Mouse (Mus musculus): Measurements from ENCODE around the gene Hirip3. TPM values are rescaled to one million over a fixed set of nuclear protein-coding genes. Genes with fewer than 3 reads are reported as not detected.
"Not testable (repeated sequence)": the region's sequence is repeated elsewhere in the genome, so short reads cannot be mapped to it uniquely, and the experiment has no call there.

Hirip3 gene
- polyA plus RNA-seq, 1 experiment from 2014 or later: 11.5 TPM

DNA sequence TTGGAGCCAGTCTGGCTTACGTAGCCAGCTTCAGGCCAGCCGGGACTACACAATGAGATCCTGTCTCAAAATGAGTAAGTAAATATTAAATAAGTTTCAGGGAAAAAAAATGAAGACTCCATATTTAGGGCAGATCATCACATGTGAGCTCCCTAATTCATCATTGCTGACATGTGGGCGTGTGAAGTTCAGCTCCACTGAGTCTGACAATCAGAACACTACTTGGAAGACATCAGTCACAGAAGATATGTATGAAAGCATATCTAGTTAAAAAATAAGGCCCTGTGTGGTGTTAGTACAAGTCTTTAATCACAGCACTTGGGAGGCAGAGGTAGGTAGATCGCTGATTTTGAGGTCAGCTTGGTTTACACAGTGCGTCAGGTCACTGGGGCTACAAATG is 25.5 kb downstream of the Hirip3 start:
- Histone ChIP-seq H3K4me2 (ENCODE audit: low read length) (no peak overlapping the region), H3K4me3 (ENCODE audit: control insufficient read depth in 1 of 2, insufficient read depth in 1 of 2, low read depth in 1 of 2, low read length in 2 of 2) (no peak overlapping the region), H3K9me3 (ENCODE audit: control insufficient read depth, low read length) (no peaks in the 10 kb centered on the region), H3K36me3 (ENCODE audit: control insufficient read depth, insufficient read depth, low read length) (peaks cover 17% of the 10 kb centered on the region), H3K27ac (replicated peaks in 1 of 2; ENCODE audit: control insufficient read depth in 1 of 2, insufficient read depth in 1 of 2, low read depth in 2 of 2, low read length in 2 of 2) (no peak overlapping the region), H3K27me3 (ENCODE audit: control insufficient read depth, insufficient read depth, low read length) (no peaks in the 10 kb centered on the region), H3K4me1 (ENCODE audit: control insufficient read depth in 2 of 2, insufficient read depth in 2 of 2, low read length in 2 of 2) (peaks cover 2 to 17% of the 10 kb centered on the region in 2 experiments; a peak in 3 of 4 replicates), H3K9ac (ENCODE audit: low read length) (no peak overlapping the region)
- 87% methylated on average over 5 of the region's 5 CpGs for WGBS
- ATAC-seq (ENCODE audit: insufficient number of reproducible peaks, insufficient read depth, low FRiP score, low read depth): no peak

DNA sequence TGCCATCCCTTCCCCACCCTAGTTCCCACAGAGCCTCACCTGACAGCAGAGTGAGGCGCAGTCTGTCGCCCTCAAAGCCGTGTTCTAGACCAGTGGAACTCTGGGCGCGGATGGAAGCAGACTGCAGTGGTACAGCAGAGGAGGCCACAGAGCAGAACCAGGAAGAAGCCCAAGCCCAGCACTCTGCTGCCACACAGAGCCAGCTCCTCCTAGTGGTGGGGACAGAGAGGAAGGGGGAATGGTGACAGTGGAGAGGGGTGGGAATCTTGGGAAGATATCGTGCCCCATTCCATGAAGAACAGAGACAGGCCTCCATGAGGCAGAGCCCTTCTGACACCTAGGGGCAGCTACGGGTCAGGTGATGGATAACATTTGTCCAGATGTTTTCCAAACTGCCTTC is 27.1 kb downstream of the Hirip3 start:
- Histone ChIP-seq H3K9me3 (ENCODE audit: control insufficient read depth, low read length) (no peaks in the 10 kb centered on the region), H3K36me3 (ENCODE audit: control insufficient read depth, insufficient read depth, low read length) (peaks cover 17% of the 10 kb centered on the region), H3K9ac (ENCODE audit: low read length) (no peak overlapping the region), H3K4me2 (ENCODE audit: low read length) (no peak overlapping the region), H3K4me3 (ENCODE audit: control insufficient read depth in 1 of 2, insufficient read depth in 1 of 2, low read depth in 1 of 2, low read length in 2 of 2) (no peak overlapping the region), H3K27me3 (ENCODE audit: control insufficient read depth, insufficient read depth, low read length) (no peaks in the 10 kb centered on the region), H3K27ac (replicated peaks in 1 of 2; ENCODE audit: control insufficient read depth in 1 of 2, insufficient read depth in 1 of 2, low read depth in 2 of 2, low read length in 2 of 2) (no peak overlapping the region), H3K4me1 (ENCODE audit: control insufficient read depth in 2 of 2, insufficient read depth in 2 of 2, low read length in 2 of 2) (0 out of 4 replicates have a peak, but pooled peaks cover 0 to 3% of the 10 kb centered on the region in 2 experiments)
- ATAC-seq (ENCODE audit: insufficient number of reproducible peaks, insufficient read depth, low FRiP score, low read depth): no peak
- 47% methylated on average over 7 of the region's 7 CpGs for WGBS

DNA sequence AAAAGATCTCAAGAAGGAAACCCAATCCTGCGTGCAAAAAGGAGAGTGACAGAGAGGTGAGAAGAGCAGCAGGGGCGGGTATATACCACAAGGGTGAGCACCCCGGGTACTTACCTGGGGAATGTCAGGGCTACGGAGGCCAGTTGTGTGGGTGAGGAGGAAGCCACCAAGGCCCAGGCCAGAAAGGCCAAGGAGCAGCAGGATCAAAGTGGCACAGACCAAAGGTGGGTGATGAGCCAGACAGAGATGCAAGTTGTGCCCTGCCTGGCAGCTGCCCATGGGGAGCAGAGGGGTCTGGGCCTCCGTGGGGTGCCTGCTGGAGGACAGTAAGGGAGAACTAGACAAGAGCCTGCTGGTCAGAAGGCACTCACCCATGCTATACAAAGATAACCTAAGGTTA is 35.1 kb downstream of the Hirip3 start:
- 82% methylated on average over 5 of the region's 5 CpGs for WGBS
- ATAC-seq (ENCODE audit: insufficient number of reproducible peaks, insufficient read depth, low FRiP score, low read depth): no peak
- Histone ChIP-seq H3K4me2 (ENCODE audit: low read length) (peak overlapping the region; percentile 76; the same call in 1 of the 2 replicates), H3K9ac (ENCODE audit: low read length) (peak overlapping the region; percentile 83; the same call in 1 of the 2 replicates), H3K27me3 (ENCODE audit: control insufficient read depth, insufficient read depth, low read length) (no peaks in the 10 kb centered on the region), H3K27ac (replicated peaks in 1 of 2; ENCODE audit: control insufficient read depth in 1 of 2, insufficient read depth in 1 of 2, low read depth in 2 of 2, low read length in 2 of 2) (no peak overlapping the region), H3K36me3 (ENCODE audit: control insufficient read depth, insufficient read depth, low read length) (peaks cover 5% of the 10 kb centered on the region; the same call in 1 of the 2 replicates), H3K4me1 (ENCODE audit: control insufficient read depth in 2 of 2, insufficient read depth in 2 of 2, low read length in 2 of 2) (peaks cover 6 to 13% of the 10 kb centered on the region in 2 experiments), H3K4me3 (ENCODE audit: control insufficient read depth in 1 of 2, insufficient read depth in 1 of 2, low read depth in 1 of 2, low read length in 2 of 2) (no peak overlapping the region), H3K9me3 (ENCODE audit: control insufficient read depth, low read length) (no peaks in the 10 kb centered on the region)

DNA sequence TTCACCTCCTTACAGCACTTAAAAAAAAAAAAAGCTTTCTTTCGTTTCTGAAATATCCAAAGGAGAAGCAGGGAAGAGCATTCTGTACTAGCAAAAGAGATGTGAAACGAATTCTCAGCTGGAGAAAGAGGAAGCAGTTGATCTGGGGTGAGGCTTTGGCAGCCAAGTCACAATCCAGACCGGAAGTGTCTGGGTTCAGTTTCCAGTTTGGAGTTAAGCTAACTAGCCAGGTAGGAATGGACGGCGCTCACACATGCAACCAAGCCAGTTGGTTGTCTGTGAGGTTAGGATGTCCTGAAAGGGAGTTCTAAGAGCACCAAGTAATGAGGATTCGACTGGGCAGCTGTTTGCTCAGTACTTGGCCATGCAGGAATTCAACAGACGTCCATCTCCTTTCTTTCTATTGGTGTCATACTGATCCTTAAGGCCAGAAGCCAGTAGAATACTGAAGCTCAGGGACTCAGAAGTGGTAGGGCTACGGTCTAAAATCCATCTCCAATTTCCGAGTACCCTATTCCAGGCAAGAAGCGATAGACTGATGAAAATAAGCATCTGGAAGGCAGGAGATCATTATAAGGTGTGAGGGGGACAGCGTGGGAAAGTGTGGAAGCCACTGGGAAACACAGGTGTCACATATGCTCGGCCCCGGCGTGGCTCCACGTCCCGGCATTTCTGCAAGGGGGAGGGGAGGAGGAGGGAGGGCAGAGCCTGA is 35.8 kb downstream of the Hirip3 start:
- Histone ChIP-seq H3K36me3 (ENCODE audit: control insufficient read depth, insufficient read depth, low read length) (0 out of 2 replicates have a peak, but pooled peaks cover 4% of the 10 kb centered on the region), H3K4me3 (ENCODE audit: control insufficient read depth in 1 of 2, insufficient read depth in 1 of 2, low read depth in 1 of 2, low read length in 2 of 2) (peak overlapping the region; percentile 67 to 72), H3K27ac (replicated peaks in 1 of 2; ENCODE audit: control insufficient read depth in 1 of 2, insufficient read depth in 1 of 2, low read depth in 2 of 2, low read length in 2 of 2) (peak overlapping the region; percentile 34 to 80; a peak in 3 of 4 replicates), H3K9me3 (ENCODE audit: control insufficient read depth, low read length) (no peaks in the 10 kb centered on the region), H3K4me1 (ENCODE audit: control insufficient read depth in 2 of 2, insufficient read depth in 2 of 2, low read length in 2 of 2) (peaks cover 6 to 13% of the 10 kb centered on the region in 2 experiments), H3K9ac (ENCODE audit: low read length) (peak overlapping the region; percentile 83), H3K27me3 (ENCODE audit: control insufficient read depth, insufficient read depth, low read length) (no peaks in the 10 kb centered on the region), H3K4me2 (ENCODE audit: low read length) (peak overlapping the region; percentile 76)
- 21% methylated on average over 16 of the region's 16 CpGs for WGBS
- ATAC-seq (ENCODE audit: insufficient number of reproducible peaks, insufficient read depth, low FRiP score, low read depth): peak; percentile 75; the same call in 1 of the 2 replicates

DNA sequence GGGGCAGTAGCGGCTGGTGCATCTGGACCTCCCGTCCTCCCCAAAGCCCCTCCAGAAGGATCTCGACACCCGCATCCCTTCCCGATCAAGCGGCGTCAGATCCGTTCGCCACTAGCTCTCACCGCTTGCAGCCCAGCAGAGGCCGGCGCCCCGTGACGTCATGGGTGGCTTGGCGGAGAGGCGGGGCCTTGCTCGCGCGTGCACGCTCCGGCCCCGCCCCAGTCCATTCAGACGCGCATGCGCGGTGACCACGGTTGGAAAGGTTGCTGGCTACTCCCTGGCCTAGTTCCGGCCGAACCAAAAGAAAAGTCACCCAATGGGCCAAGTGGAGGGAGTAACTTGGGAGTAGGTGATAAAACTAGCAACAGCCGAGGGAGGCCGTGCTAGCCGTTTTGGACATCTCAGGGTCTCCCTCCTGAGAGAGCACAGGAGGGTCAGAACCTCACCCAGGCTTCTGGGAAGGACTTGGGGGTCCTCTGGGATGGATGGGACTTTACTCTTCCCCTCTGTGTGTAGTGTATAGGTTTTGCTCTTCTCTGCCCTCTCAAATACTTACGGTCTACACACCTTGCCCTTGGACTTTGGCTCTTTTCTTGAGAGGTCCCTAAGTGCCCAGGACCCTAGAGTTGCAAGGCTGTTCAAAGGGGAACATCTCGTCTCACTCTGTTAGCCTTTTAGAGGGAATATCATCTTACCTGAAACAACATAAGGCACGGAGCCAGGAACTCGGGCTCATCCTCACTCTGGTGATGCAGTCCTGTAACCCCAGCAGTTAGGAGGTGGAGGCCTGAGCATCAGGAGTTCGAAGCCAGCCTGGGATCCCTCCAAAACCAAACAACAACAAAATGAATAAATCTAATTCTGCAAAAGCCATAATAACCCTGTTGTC is 36.6 kb downstream of the Hirip3 start:
- Histone ChIP-seq H3K4me1 (ENCODE audit: control insufficient read depth in 2 of 2, insufficient read depth in 2 of 2, low read length in 2 of 2) (peaks cover 6 to 13% of the 10 kb centered on the region in 2 experiments), H3K9me3 (ENCODE audit: control insufficient read depth, low read length) (no peaks in the 10 kb centered on the region), H3K36me3 (ENCODE audit: control insufficient read depth, insufficient read depth, low read length) (0 out of 2 replicates have a peak, but pooled peaks cover 4% of the 10 kb centered on the region), H3K4me3 (ENCODE audit: control insufficient read depth in 1 of 2, insufficient read depth in 1 of 2, low read depth in 1 of 2, low read length in 2 of 2) (peak overlapping the region; percentile 67 to 72), H3K27me3 (ENCODE audit: control insufficient read depth, insufficient read depth, low read length) (no peaks in the 10 kb centered on the region), H3K9ac (ENCODE audit: low read length) (peak overlapping the region; percentile 83), H3K4me2 (ENCODE audit: low read length) (peak overlapping the region; percentile 76), H3K27ac (replicated peaks in 1 of 2; ENCODE audit: control insufficient read depth in 1 of 2, insufficient read depth in 1 of 2, low read depth in 2 of 2, low read length in 2 of 2) (peak overlapping the region; percentile 34 to 80; a peak in 3 of 4 replicates)
- peak; percentile 94 for ATAC-seq (ENCODE audit: insufficient number of reproducible peaks, insufficient read depth, low FRiP score, low read depth)
- 11% methylated on average over 37 of the region's 37 CpGs for WGBS

DNA sequence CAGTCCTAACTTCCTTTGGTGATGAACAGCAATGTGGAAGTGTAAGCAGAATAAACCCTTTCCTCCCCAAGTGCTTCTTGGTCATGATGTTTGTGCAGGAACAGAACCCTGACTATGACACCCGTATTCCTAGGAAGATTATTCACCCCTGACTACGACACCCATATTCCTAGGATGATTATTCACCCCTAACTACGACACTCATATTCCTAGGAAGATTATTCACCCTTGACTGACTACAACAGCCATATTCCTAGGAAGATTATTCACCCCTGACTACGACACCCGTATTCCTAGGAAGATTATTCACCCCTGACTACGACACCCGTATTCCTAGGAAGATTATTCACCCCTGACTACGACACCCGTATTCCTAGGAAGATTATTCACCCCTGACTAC is 38.0 kb downstream of the Hirip3 start:
- H3K9ac ChIP-seq (ENCODE audit: low read length); H3K4me3 ChIP-seq (ENCODE audit: control insufficient read depth in 1 of 2, insufficient read depth in 1 of 2, low read depth in 1 of 2, low read length in 2 of 2); H3K4me2 ChIP-seq (ENCODE audit: low read length); H3K27ac ChIP-seq (replicated peaks in 1 of 2; ENCODE audit: control insufficient read depth in 1 of 2, insufficient read depth in 1 of 2, low read depth in 2 of 2, low read length in 2 of 2); H3K36me3 ChIP-seq (ENCODE audit: control insufficient read depth, insufficient read depth, low read length); H3K27me3 ChIP-seq (ENCODE audit: control insufficient read depth, insufficient read depth, low read length); H3K9me3 ChIP-seq (ENCODE audit: control insufficient read depth, low read length); ATAC-seq (ENCODE audit: insufficient number of reproducible peaks, insufficient read depth, low FRiP score, low read depth): not testable (repeated sequence)
- WGBS: 90% methylated on average over 7 of the region's 9 CpGs
- peaks cover 6 to 13% of the 10 kb centered on the region in 2 experiments for H3K4me1 ChIP-seq (ENCODE audit: control insufficient read depth in 2 of 2, insufficient read depth in 2 of 2, low read length in 2 of 2)

DNA sequence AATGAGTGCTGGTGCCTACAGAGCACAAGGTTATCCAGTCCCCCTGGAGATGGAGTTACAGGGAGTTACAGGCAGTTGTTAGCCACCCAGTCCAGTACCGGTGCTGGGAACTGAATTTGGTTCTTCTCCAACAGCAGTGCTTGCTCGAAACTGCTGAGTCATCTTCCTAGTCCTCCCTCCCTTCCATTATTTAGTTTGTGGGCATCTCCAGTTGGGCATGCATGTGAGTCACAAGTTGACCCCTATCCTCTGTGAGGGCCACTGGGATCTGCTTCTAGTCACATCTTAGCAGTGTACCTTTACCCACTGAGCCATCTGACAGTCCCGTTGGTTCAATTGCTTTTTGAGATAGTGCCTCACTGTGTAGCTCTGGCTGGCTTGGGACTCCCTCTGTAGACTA is 43.8 kb downstream of the Hirip3 start:
- Histone ChIP-seq H3K36me3 (ENCODE audit: control insufficient read depth, insufficient read depth, low read length) (no peaks in the 10 kb centered on the region), H3K4me2 (ENCODE audit: low read length) (no peak overlapping the region), H3K4me3 (ENCODE audit: control insufficient read depth in 1 of 2, insufficient read depth in 1 of 2, low read depth in 1 of 2, low read length in 2 of 2) (no peak overlapping the region), H3K9ac (ENCODE audit: low read length) (no peak overlapping the region), H3K4me1 (ENCODE audit: control insufficient read depth in 2 of 2, insufficient read depth in 2 of 2, low read length in 2 of 2) (no peaks in the 10 kb centered on the region), H3K9me3 (ENCODE audit: control insufficient read depth, low read length) (no peaks in the 10 kb centered on the region), H3K27me3 (ENCODE audit: control insufficient read depth, insufficient read depth, low read length) (no peaks in the 10 kb centered on the region), H3K27ac (replicated peaks in 1 of 2; ENCODE audit: control insufficient read depth in 1 of 2, insufficient read depth in 1 of 2, low read depth in 2 of 2, low read length in 2 of 2) (no peak overlapping the region)
- 61% methylated on average over 3 of the region's 3 CpGs for WGBS
- ATAC-seq (ENCODE audit: insufficient number of reproducible peaks, insufficient read depth, low FRiP score, low read depth): no peak

Measured in heart, embryonic 14.5 days (tissue).